Mouse (Mus musculus) MEL (cell line): ENCODE data around the gene 1700017D01Rik. TPM values are rescaled to one million over a fixed set of nuclear protein-coding genes. Genes with fewer than 3 reads are reported as not detected.
"Not testable (repeated sequence)": the region's sequence is repeated elsewhere in the genome, so short reads cannot be mapped to it uniquely, and the experiment has no call there.

Experiments
- DNase-seq: peaks from one replicate; pipeline ENCODE4 v3.0.0; 2011; ENCODE audit warnings: low read depth, low spot score
- H3K27ac ChIP-seq: 2 replicates; pipeline ENCODE4 v1.5.1; 2012; ENCODE audit warnings: low read depth, mild to moderate bottlenecking, control low read depth, low read length, moderate library complexity; ENCODE audit not compliant: control insufficient read depth
- H3K27me3 ChIP-seq, 2 experiments: fragments of 150-350 bp in 1 of 2; sonication (generic) in 1 of 2; 2 replicates each; pipeline ENCODE4 v1.6.1; 2012; ENCODE audit warnings: low read length in 2 of 2, mild to moderate bottlenecking in 2 of 2, improper control_type of control experiment in 1 of 2, moderate library complexity in 1 of 2; ENCODE audit not compliant: insufficient read depth in 2 of 2, control insufficient read depth in 1 of 2
- H3K36me3 ChIP-seq, 2 experiments: 2 replicates each; pipeline ENCODE4 v1.6.1; 2012 to 2014; ENCODE audit warnings: low read length in 2 of 2, improper control_type of control experiment in 1 of 2, inconsistent platforms in 1 of 2, mild to moderate bottlenecking in 1 of 2; ENCODE audit not compliant: insufficient read depth in 2 of 2, control insufficient read depth in 1 of 2
- H3K4me1 ChIP-seq, 2 experiments: fragments of 150-350 bp in 1 of 2; sonication (generic) in 1 of 2; 2 replicates each; pipeline ENCODE4 v1.6.1; 2012; ENCODE audit warnings: low read length in 2 of 2, improper control_type of control experiment in 1 of 2, mild to moderate bottlenecking in 1 of 2; ENCODE audit not compliant: insufficient read depth in 2 of 2, control insufficient read depth in 1 of 2
- H3K4me3 ChIP-seq, 2 experiments: fragments of 150-350 bp in 1 of 2; sonication (generic) in 1 of 2; 2 replicates each; pipeline ENCODE4 v1.5.1; 2012; ENCODE audit warnings: low read depth in 2 of 2, low read length in 2 of 2, mild to moderate bottlenecking in 2 of 2, moderate library complexity in 2 of 2, control low read depth in 1 of 2, improper control_type of control experiment in 1 of 2; ENCODE audit not compliant: control insufficient read depth in 1 of 2, insufficient read depth in 1 of 2
- H3K79me2 ChIP-seq: 2 replicates; pipeline ENCODE4 v1.6.1; 2012; ENCODE audit warnings: mild to moderate bottlenecking, low read length, moderate library complexity; ENCODE audit not compliant: control insufficient read depth, poor library complexity, insufficient read depth
- H3K9ac ChIP-seq: 2 replicates; pipeline ENCODE4 v1.6.1; 2012; ENCODE audit warnings: low read depth, mild to moderate bottlenecking, control low read depth, low read length, moderate library complexity; ENCODE audit not compliant: control insufficient read depth, poor library complexity, severe bottlenecking
- H3K9me3 ChIP-seq: fragments of 150-350 bp; sonication (generic); replicated peaks from 2 replicates; pipeline ENCODE4 v1.6.1; 2012; ENCODE audit warnings: mild to moderate bottlenecking, low read length, improper control_type of control experiment, moderate library complexity; ENCODE audit not compliant: insufficient read depth
- CHD1 ChIP-seq: IDR thresholded peaks from 2 replicates; pipeline ENCODE4 v1.6.1; 2012; ENCODE audit warnings: low read depth, mild to moderate bottlenecking, inconsistent platforms, low read length, improper control_type of control experiment
- CHD2 ChIP-seq: IDR thresholded peaks from 2 replicates; pipeline ENCODE4 v1.6.1; 2011; ENCODE audit warnings: low read length, improper control_type of control experiment
- CTCF ChIP-seq, 3 experiments: IDR thresholded peaks in 2 of 3; conservative IDR thresholded peaks in 1 of 3; 2 replicates each; pipeline ENCODE4 v1.5.1; 2011 to 2012; ENCODE audit warnings: low read length in 3 of 3, low read depth in 2 of 3, mild to moderate bottlenecking in 2 of 3, improper control_type of control experiment in 1 of 3, inconsistent platforms in 1 of 3, mixed read lengths in 1 of 3, moderate library complexity in 1 of 3; ENCODE audit not compliant: control insufficient read depth in 1 of 3, insufficient read depth in 1 of 3, poor library complexity in 1 of 3, severe bottlenecking in 1 of 3
- E2F4 ChIP-seq: IDR thresholded peaks from 2 replicates; pipeline ENCODE4 v1.6.1; 2011; ENCODE audit warnings: low read depth, low read length, improper control_type of control experiment, borderline replicate concordance
- ELF1 ChIP-seq: IDR thresholded peaks from 2 replicates; pipeline ENCODE4 v1.6.1; 2014; ENCODE audit warnings: low read depth, mild to moderate bottlenecking, inconsistent platforms, low read length, improper control_type of control experiment, moderate library complexity
- GABPA ChIP-seq: IDR thresholded peaks from 2 replicates; pipeline ENCODE4 v1.6.1; 2012; ENCODE audit warnings: low read depth, mild to moderate bottlenecking, inconsistent platforms, low read length, improper control_type of control experiment, moderate library complexity
- HCFC1 ChIP-seq: IDR thresholded peaks from 2 replicates; pipeline ENCODE4 v1.6.1; 2012; ENCODE audit warnings: low read depth, mild to moderate bottlenecking, inconsistent platforms, low read length, improper control_type of control experiment, moderate library complexity
- JUND ChIP-seq: IDR thresholded peaks from 2 replicates; pipeline ENCODE4 v1.6.1; 2011; ENCODE audit warnings: low read depth, mild to moderate bottlenecking, improper control_type of control experiment, low read length
- KAT2A ChIP-seq: conservative IDR thresholded peaks from 2 replicates; pipeline ENCODE4 v1.6.1; 2012; ENCODE audit warnings: low read depth, low read length, improper control_type of control experiment, inconsistent platforms
- MAX ChIP-seq: IDR thresholded peaks from 2 replicates; pipeline ENCODE4 v1.6.1; 2011; ENCODE audit warnings: low read length, improper control_type of control experiment
- MEF2A ChIP-seq: IDR thresholded peaks from 2 replicates; pipeline ENCODE4 v1.6.1; 2014; ENCODE audit warnings: low read depth, mild to moderate bottlenecking, inconsistent platforms, low read length, improper control_type of control experiment; ENCODE audit not compliant: poor library complexity, insufficient replicate concordance, severe bottlenecking; ENCODE audit errors: extremely low read depth
- NRF1 ChIP-seq: IDR thresholded peaks from 2 replicates; pipeline ENCODE4 v1.6.1; 2014; ENCODE audit warnings: low read depth, mild to moderate bottlenecking, inconsistent platforms, low read length, improper control_type of control experiment, moderate library complexity; ENCODE audit not compliant: poor library complexity, insufficient read depth, severe bottlenecking
- POLR2AphosphoS5 ChIP-seq: IDR thresholded peaks from 2 replicates; pipeline ENCODE4 v1.6.1; 2012; ENCODE audit warnings: low read depth, borderline replicate concordance, mild to moderate bottlenecking, inconsistent platforms, low read length, moderate library complexity, mixed read lengths
- SIN3A ChIP-seq: IDR thresholded peaks from 2 replicates; pipeline ENCODE4 v1.6.1; 2012; ENCODE audit warnings: low read length, improper control_type of control experiment, inconsistent platforms
- SMC3 ChIP-seq: IDR thresholded peaks from 2 replicates; pipeline ENCODE4 v1.6.1; 2011; ENCODE audit warnings: low read depth, low read length, improper control_type of control experiment
- TBP ChIP-seq: IDR thresholded peaks from 2 replicates; pipeline ENCODE4 v1.8.0; 2011; ENCODE audit warnings: low read depth, low read length, improper control_type of control experiment
- TCF12 ChIP-seq: IDR thresholded peaks from 2 replicates; pipeline ENCODE4 v1.6.1; 2014; ENCODE audit warnings: low read depth, mild to moderate bottlenecking, inconsistent platforms, low read length, improper control_type of control experiment, moderate library complexity
- USF2 ChIP-seq, 2 experiments: IDR thresholded peaks; 2 replicates each; pipeline ENCODE4 v1.6.1; 2011 to 2012; ENCODE audit warnings: improper control_type of control experiment in 2 of 2, low read length in 2 of 2, borderline replicate concordance in 1 of 2, inconsistent platforms in 1 of 2, low read depth in 1 of 2, mild to moderate bottlenecking in 1 of 2; ENCODE audit not compliant: insufficient read depth in 1 of 2
- ZC3H11A ChIP-seq: IDR thresholded peaks from 2 replicates; pipeline ENCODE4 v1.6.1; 2012; ENCODE audit warnings: low read depth, mild to moderate bottlenecking, inconsistent platforms, low read length, improper control_type of control experiment
- polyA plus RNA-seq, 2 experiments: library from polyadenylated mRNA; stranded (reverse) in 1 of 2; unstranded in 1 of 2; fragments of >175 nt in 1 of 2; fragments of >200 nt in 1 of 2; gene quantifications; 2 replicates each; pipeline versions ENCODE4 v1.2.1 to v1.2.4; 2012; ENCODE audit warnings: low replicate concordance in 2 of 2, low read depth in 1 of 2; ENCODE audit not compliant: insufficient read length in 2 of 2, insufficient read depth in 1 of 2, missing spikeins in 1 of 2
- total RNA-seq: library from RNA; depleted of rRNA; stranded (reverse); fragments of 300-350 nt; gene quantifications from 2 replicates; pipeline ENCODE4 v1.2.3, GENCODE M21; 2012

1700017D01Rik gene
- total and polyA plus RNA-seq, 3 experiments = not detected

DNA sequence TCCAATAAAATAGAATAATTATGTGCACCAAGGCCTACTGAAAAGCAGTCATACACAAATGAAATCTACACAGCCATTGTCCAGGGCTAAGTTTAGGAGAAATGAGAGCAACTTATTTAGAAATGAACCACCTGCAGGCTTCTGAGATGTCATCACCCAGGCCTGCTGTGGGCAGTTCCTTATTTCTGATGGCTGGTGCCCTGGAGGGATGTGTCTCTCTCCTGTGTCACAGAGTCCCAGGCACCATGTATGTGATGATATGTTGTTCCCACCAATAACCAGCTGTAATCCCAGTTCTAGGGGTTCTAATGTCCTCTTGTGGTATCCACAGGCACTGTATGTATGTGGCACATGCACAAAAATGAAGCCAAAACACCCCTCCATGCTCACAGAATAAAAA, 70.7 kb downstream of the 1700017D01Rik start:
- Histone ChIP-seq H3K4me3 (no peak overlapping the region), H3K9me3 (no peaks in the 10 kb centered on the region), H3K36me3 (no peaks in the 10 kb centered on the region), H3K27me3 (no peaks in the 10 kb centered on the region; a peak in 1 of 4 replicates), H3K9ac (no peak overlapping the region), H3K27ac (no peak overlapping the region), H3K79me2 (no peaks in the 10 kb centered on the region), H3K4me1 (no peaks in the 10 kb centered on the region)
- TF ChIP-seq JUND (no peak), HCFC1 (no peak), CHD2 (no peak), SIN3A (no peak), TCF12 (no peak), SMC3 (no peak), MAX (no peak), ZC3H11A (no peak), GABPA (no peak), ELF1 (no peak), POLR2AphosphoS5 (no peak), CTCF (IDR thresholded peaks at IDR 0.05 in 2 of 3, conservative IDR thresholded peaks at IDR 0.05 in 1 of 3; ENCODE audit: control insufficient read depth in 1 of 3, insufficient read depth in 1 of 3, low read depth in 2 of 3, low read length in 3 of 3, poor library complexity in 1 of 3, severe bottlenecking in 1 of 3) (no peak), KAT2A (no peak), USF2 (IDR thresholded peaks at IDR 0.05; ENCODE audit: borderline replicate concordance in 1 of 2, insufficient read depth in 1 of 2, low read depth in 1 of 2, low read length in 2 of 2) (no peak), MEF2A (no peak), E2F4 (no peak), CHD1 (no peak), NRF1 (no peak), TBP (no peak)
- no peak for DNase-seq

DNA sequence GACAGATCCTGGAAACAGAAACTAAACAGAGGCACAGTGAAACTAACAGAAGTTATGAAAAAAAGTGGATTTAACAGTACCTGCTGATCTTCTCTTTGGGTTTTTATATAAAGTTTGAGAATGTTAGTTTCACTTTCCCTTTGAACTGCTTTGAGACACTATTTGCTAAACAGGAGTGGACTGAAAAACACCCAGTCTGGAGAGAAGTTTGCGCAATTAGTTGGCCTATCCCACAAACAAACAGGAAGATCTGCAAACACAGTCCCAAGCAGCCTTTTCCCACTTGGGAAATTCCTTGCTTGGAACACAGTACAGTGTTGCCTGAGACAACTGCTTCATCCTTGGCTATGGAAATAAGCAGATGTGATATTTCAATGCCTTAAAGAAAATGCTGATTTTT, 75.0 kb downstream of the 1700017D01Rik start:
- not testable (repeated sequence) for H3K9me3 ChIP-seq, H3K36me3 ChIP-seq, H3K4me3 ChIP-seq, H3K9ac ChIP-seq, H3K4me1 ChIP-seq, H3K27me3 ChIP-seq, H3K79me2 ChIP-seq, H3K27ac ChIP-seq, DNase-seq
